Mouse (Mus musculus) heart, embryonic 14.5 days (tissue): Measurements from ENCODE around the gene Padi1. TPM values are rescaled to one million over a fixed set of nuclear protein-coding genes. Genes with fewer than 3 reads are reported as not detected.
A peak's percentile ranks its signal among the peaks of the same experiment; 100 is the strongest.

Experiments used
- ATAC-seq: fragments of 200-750 bp; cut with Nextera tagmentation; 2 replicates; pipeline ENCODE4 v1.8.0; 2017; ENCODE audit warnings: low read depth, moderate TSS enrichment; ENCODE audit not compliant: insufficient number of reproducible peaks, insufficient read depth, low FRiP score
- H3K27ac ChIP-seq, 2 experiments: fragments of 200-500 bp in 1 of 2; fragments of 300-500 bp in 1 of 2; sonication (generic) in 1 of 2; replicated peaks in 1 of 2; 2 replicates each; pipeline ENCODE4 v1.5.1; 2012 to 2014; ENCODE audit warnings: low read depth in 2 of 2, low read length in 2 of 2, control low read depth in 1 of 2, mild to moderate bottlenecking in 1 of 2, mixed read lengths in 1 of 2; ENCODE audit not compliant: control insufficient read depth in 1 of 2, insufficient read depth in 1 of 2
- H3K27me3 ChIP-seq: fragments of 300-500 bp; sonication (generic); 2 replicates; pipeline ENCODE4 v1.6.1; 2014; ENCODE audit warnings: mild to moderate bottlenecking, low read length, control low read depth; ENCODE audit not compliant: control insufficient read depth, insufficient read depth
- H3K36me3 ChIP-seq: fragments of 300-500 bp; sonication (generic); 2 replicates; pipeline ENCODE4 v1.6.1; 2014; ENCODE audit warnings: mild to moderate bottlenecking, control low read depth, low read length, mixed read lengths; ENCODE audit not compliant: control insufficient read depth, insufficient read depth
- H3K4me1 ChIP-seq, 2 experiments: fragments of 200-500 bp in 1 of 2; fragments of 300-500 bp in 1 of 2; sonication (generic) in 1 of 2; 2 replicates each; pipeline ENCODE4 v1.6.1; 2012 to 2014; ENCODE audit warnings: low read length in 2 of 2, control low read depth in 1 of 2, mixed read lengths in 1 of 2; ENCODE audit not compliant: control insufficient read depth in 2 of 2, insufficient read depth in 2 of 2
- H3K4me2 ChIP-seq: fragments of 300-500 bp; sonication (generic); 2 replicates; pipeline ENCODE4 v1.6.1; 2014; ENCODE audit warnings: mild to moderate bottlenecking, low read length
- H3K4me3 ChIP-seq, 2 experiments: fragments of 200-500 bp in 1 of 2; fragments of 300-500 bp in 1 of 2; sonication (generic) in 1 of 2; 2 replicates each; pipeline ENCODE4 v1.5.1; 2012 to 2014; ENCODE audit warnings: low read length in 2 of 2, mild to moderate bottlenecking in 2 of 2, control low read depth in 1 of 2, low read depth in 1 of 2, moderate library complexity in 1 of 2; ENCODE audit not compliant: control insufficient read depth in 1 of 2, insufficient read depth in 1 of 2
- H3K9ac ChIP-seq: fragments of 300-500 bp; sonication (generic); 2 replicates; pipeline ENCODE4 v1.6.1; 2014; ENCODE audit warnings: mild to moderate bottlenecking, low read length
- H3K9me3 ChIP-seq: fragments of 300-500 bp; sonication (generic); 2 replicates; pipeline ENCODE4 v1.6.1; 2016; ENCODE audit warnings: low read length, control low read depth; ENCODE audit not compliant: control insufficient read depth
- WGBS: fragments of 180-500 bp; shearing (Covaris S2); extraction: QIAGEN DNeasy Blood & Tissue Kit; methylation state at CpG from one replicate; pipeline ENCODE4 v1.1.7; 2014; 5-methylcytosine and 5-hydroxymethylcytosine counted together
- polyA plus RNA-seq: library from polyadenylated mRNA; unstranded; fragments of >200 nt; fragmentation: Nextera tagmentation; extraction: Ambion mirVana; gene quantifications from 2 replicates; pipeline ENCODE4 v1.2.1, GENCODE M21; 2014

Gene Padi1
- polyA plus RNA-seq, 1 experiment from 2014 or later = 0.09 TPM

GRCm38 (mm10) chr4:140862036-140862650, 16.6 kb upstream of the Padi1 start:
- Histone ChIP-seq H3K4me3 (no peak overlapping the region), H3K27ac (no peak overlapping the region), H3K4me2 (no peak overlapping the region), H3K36me3 (no peaks in the 10 kb centered on the region), H3K9ac (no peak overlapping the region), H3K4me1 (peaks cover 16 to 17% of the 10 kb centered on the region in 2 experiments), H3K9me3 (no peaks in the 10 kb centered on the region), H3K27me3 (peaks cover 7% of the 10 kb centered on the region; the same call in 1 of the 2 replicates)
- no peak for ATAC-seq
- WGBS = 74% methylated on average over 11 of the region's 11 CpGs

- Histone ChIP-seq H3K9ac (0 out of 2 replicates have a peak overlapping the region, but pooled peaks have one; percentile 36), H3K27me3 (peaks cover 10% of the 10 kb centered on the region; the same call in 1 of the 2 replicates), H3K27ac (peak overlapping the region in 1 of 2 experiments; percentile 24; a peak in 1 of 4 replicates), H3K4me1 (peaks cover 16 to 17% of the 10 kb centered on the region in 2 experiments), H3K9me3 (0 out of 2 replicates have a peak, but pooled peaks cover 1% of the 10 kb centered on the region), H3K36me3 (no peaks in the 10 kb centered on the region), H3K4me3 (no peak overlapping the region), H3K4me2 (peak overlapping the region; percentile 5; the same call in 1 of the 2 replicates)
- 47% methylated on average over 7 of the region's 7 CpGs for WGBS
- ATAC-seq = no peak
Measured at GRCm38 (mm10) chr4:140860767-140861147, 15.2 kb upstream of the Padi1 start.

GRCm38 (mm10) chr4:140860125-140860766, 14.7 kb upstream of the Padi1 start:
- no peak overlapping the region for H3K4me3 ChIP-seq
- H3K9me3 ChIP-seq = 0 out of 2 replicates have a peak, but pooled peaks cover 2% of the 10 kb centered on the region
- peaks cover 10% of the 10 kb centered on the region; the same call in 1 of the 2 replicates for H3K27me3 ChIP-seq
- H3K4me2 ChIP-seq = peak overlapping the region; percentile 5; the same call in 1 of the 2 replicates
- H3K27ac ChIP-seq = peak overlapping the region in 1 of 2 experiments; percentile 24; a peak in 1 of 4 replicates
- peaks cover 16 to 17% of the 10 kb centered on the region in 2 experiments for H3K4me1 ChIP-seq
- H3K36me3 ChIP-seq = no peaks in the 10 kb centered on the region
- H3K9ac ChIP-seq = 0 out of 2 replicates have a peak overlapping the region, but pooled peaks have one; percentile 36
- 23% methylated on average over 7 of the region's 7 CpGs for WGBS
- ATAC-seq = no peak

GRCm38 (mm10) chr4:140859291-140859690, 13.7 kb upstream of the Padi1 start:
- Histone ChIP-seq H3K36me3 (no peaks in the 10 kb centered on the region), H3K4me2 (no peak overlapping the region), H3K4me3 (no peak overlapping the region), H3K9me3 (0 out of 2 replicates have a peak, but pooled peaks cover 2% of the 10 kb centered on the region), H3K9ac (no peak overlapping the region), H3K27me3 (peaks cover 10% of the 10 kb centered on the region; the same call in 1 of the 2 replicates), H3K4me1 (peaks cover 16 to 20% of the 10 kb centered on the region in 2 experiments), H3K27ac (no peak overlapping the region)
- WGBS = 82% methylated on average over 11 of the region's 11 CpGs
- ATAC-seq = no peak

GRCm38 (mm10) chr4:140857813-140858212, 12.2 kb upstream of the Padi1 start:
- H3K4me2 ChIP-seq = no peak overlapping the region
- no peak overlapping the region for H3K4me3 ChIP-seq
- H3K27ac ChIP-seq = no peak overlapping the region
- H3K27me3 ChIP-seq = peaks cover 10% of the 10 kb centered on the region; the same call in 1 of the 2 replicates
- H3K4me1 ChIP-seq = peaks cover 16 to 20% of the 10 kb centered on the region in 2 experiments
- no peak for ATAC-seq
- no peaks in the 10 kb centered on the region for H3K36me3 ChIP-seq
- 0 out of 2 replicates have a peak, but pooled peaks cover 2% of the 10 kb centered on the region for H3K9me3 ChIP-seq
- WGBS = 40% methylated on average over 7 of the region's 7 CpGs
- no peak overlapping the region for H3K9ac ChIP-seq

GRCm38 (mm10) chr4:140857041-140857440, 11.5 kb upstream of the Padi1 start:
- H3K36me3 ChIP-seq = no peaks in the 10 kb centered on the region
- no peak overlapping the region for H3K9ac ChIP-seq
- no peak overlapping the region for H3K4me2 ChIP-seq
- H3K4me1 ChIP-seq = peaks cover 16 to 20% of the 10 kb centered on the region in 2 experiments
- H3K4me3 ChIP-seq = no peak overlapping the region
- H3K27ac ChIP-seq = no peak overlapping the region
- 88% methylated on average over 5 of the region's 5 CpGs for WGBS
- ATAC-seq = no peak
- peaks cover 10% of the 10 kb centered on the region; the same call in 1 of the 2 replicates for H3K27me3 ChIP-seq
- 0 out of 2 replicates have a peak, but pooled peaks cover 2% of the 10 kb centered on the region for H3K9me3 ChIP-seq

GRCm38 (mm10) chr4:140855151-140855550, 9.6 kb upstream of the Padi1 start:
- H3K36me3 ChIP-seq = no peaks in the 10 kb centered on the region
- no peak overlapping the region for H3K9ac ChIP-seq
- peaks cover 10% of the 10 kb centered on the region; the same call in 1 of the 2 replicates for H3K27me3 ChIP-seq
- peaks cover 7 to 10% of the 10 kb centered on the region in 2 experiments; a peak in 3 of 4 replicates for H3K4me1 ChIP-seq
- H3K9me3 ChIP-seq = 0 out of 2 replicates have a peak, but pooled peaks cover 2% of the 10 kb centered on the region
- no peak overlapping the region for H3K4me3 ChIP-seq
- WGBS = 83% methylated on average over 9 of the region's 10 CpGs
- no peak overlapping the region for H3K27ac ChIP-seq
- ATAC-seq = no peak
- no peak overlapping the region for H3K4me2 ChIP-seq
